Comparison of ENCODE assay signal across 9 mouse cellular contexts in genomic region chr5:117780681-117781080, GRCm38 (mm10). TPM values are rescaled to one million over a fixed set of nuclear protein-coding genes. Genes with fewer than 3 reads are reported as not detected.
DNase-seq lines count a peak whose midpoint lies in the region; ATAC-seq lines count a peak whose summit lies in the region.
"Had no signal": no experiment of that assay in that cellular context is flagged by ENCODE, and none has a peak within 500 bp of the region (broad histone marks: within the 10 kb centered on the region; RNA-seq: fewer than 3 reads in every experiment).

Gene Nos1 (plus strand): TSS chr5:117781032.

- no peaks in the 10 kb centered on the region for H3K27me3 ChIP-seq in embryonic facial prominence, embryonic 10.5 days (replicated peaks; ENCODE audit: low read depth, poor library complexity, severe bottlenecking)
- no peaks in the 10 kb centered on the region for H3K27me3 ChIP-seq in hindbrain, embryonic 14.5 days (ENCODE audit: control insufficient read depth, insufficient read depth, low read length)
- H3K27me3 ChIP-seq in limb, embryonic 11.5 days (ENCODE audit: control insufficient read depth, insufficient read depth, low read length) = no peaks in the 10 kb centered on the region
- H3K27me3 ChIP-seq: hindbrain, embryonic 15.5 days had no signal

- H3K27ac ChIP-seq in embryonic facial prominence, embryonic 10.5 days (replicated peaks) = peak within 1 kb of the TSS; percentile 83
- no peak within 1 kb of the TSS for H3K27ac ChIP-seq in hindbrain, embryonic 14.5 days
- H3K27ac ChIP-seq in limb, embryonic 11.5 days (replicated peaks; ENCODE audit: low read depth, low read length) = no peak within 1 kb of the TSS
- H3K27ac ChIP-seq: hindbrain, embryonic 15.5 days had no signal

- H3K9me3 ChIP-seq in embryonic facial prominence, embryonic 10.5 days = no peaks in the 10 kb centered on the region
- no peaks in the 10 kb centered on the region for H3K9me3 ChIP-seq in hindbrain, embryonic 14.5 days (ENCODE audit: control insufficient read depth, low read length)
- H3K9me3 ChIP-seq in limb, embryonic 11.5 days (ENCODE audit: control insufficient read depth, low read length) = no peaks in the 10 kb centered on the region
- H3K9me3 ChIP-seq: hindbrain, embryonic 15.5 days had no signal

- no peak within 1 kb of the TSS for H3K9ac ChIP-seq in hindbrain, embryonic 14.5 days
- H3K9ac ChIP-seq in limb, embryonic 11.5 days (ENCODE audit: low read length) = no peak within 1 kb of the TSS
- H3K9ac ChIP-seq: hindbrain, embryonic 15.5 days had no signal

- H3K4me1 ChIP-seq in embryonic facial prominence, embryonic 10.5 days = peaks cover 18% of the 10 kb centered on the region
- no peaks in the 10 kb centered on the region for H3K4me1 ChIP-seq in hindbrain, embryonic 14.5 days (replicated peaks; ENCODE audit: control insufficient read depth, insufficient read depth, low read length)
- peaks cover 8% of the 10 kb centered on the region for H3K4me1 ChIP-seq in limb, embryonic 11.5 days (ENCODE audit: control insufficient read depth, insufficient read depth, low read length)

- no peak within 1 kb of the TSS for H3K4me2 ChIP-seq in hindbrain, embryonic 14.5 days (replicated peaks)
- 0 out of 2 replicates have a peak within 1 kb of the TSS, but pooled peaks have one; percentile 8 for H3K4me2 ChIP-seq in limb, embryonic 11.5 days (ENCODE audit: low read depth, severe bottlenecking)
- H3K4me2 ChIP-seq: hindbrain, embryonic 15.5 days had no signal

- DNase-seq in heart, adult 11 months = peak; percentile 93
- no peak for DNase-seq in heart, postnatal 4 days
- DNase-seq in embryonic facial prominence, embryonic 10.5 days (ENCODE audit: low spot score) = peak; percentile 82
- DNase-seq in hindbrain, embryonic 14.5 days (ENCODE audit: low spot score) = no peak
- peak; percentile 69 for DNase-seq in limb, embryonic 11.5 days (ENCODE audit: low spot score)
- no peak for DNase-seq in urinary bladder, postnatal 10 days (ENCODE audit: low spot score)
- no peak for DNase-seq in frontal cortex, postnatal 36 days (ENCODE audit: low spot score in 2 of 2)

- 0 out of 2 replicates have a peak, but pooled peaks have one; percentile 27 for ATAC-seq in hindbrain, embryonic 14.5 days (ENCODE audit: low FRiP score)
- ATAC-seq in limb, embryonic 11.5 days (ENCODE audit: insufficient number of reproducible peaks, low FRiP score, low TSS enrichment, low read depth) = peak; percentile 72
- no peak for ATAC-seq in erythroid progenitor cell, adult 5-6 weeks (replicated peaks; ENCODE audit: low FRiP score, poor library complexity, severe bottlenecking)

- H3K4me3 ChIP-seq in embryonic facial prominence, embryonic 10.5 days = 0 out of 2 replicates have a peak within 1 kb of the TSS, but pooled peaks have one; percentile 26
- H3K4me3 ChIP-seq in hindbrain, embryonic 14.5 days (replicated peaks; ENCODE audit: low read length) = no peak within 1 kb of the TSS
- no peak within 1 kb of the TSS for H3K4me3 ChIP-seq in limb, embryonic 11.5 days (ENCODE audit: low read depth, low read length)
- H3K4me3 ChIP-seq: hindbrain, embryonic 15.5 days had no signal

- 11% methylated on average over 10 of the region's 10 CpGs for WGBS in embryonic facial prominence, embryonic 10.5 days
- WGBS in hindbrain, embryonic 14.5 days = 29% methylated on average over 9 of the region's 10 CpGs
- 5% methylated on average over 10 of the region's 10 CpGs for WGBS in limb, embryonic 11.5 days

- H3K36me3 ChIP-seq in embryonic facial prominence, embryonic 10.5 days (replicated peaks) = no peaks in the 10 kb centered on the region
- no peaks in the 10 kb centered on the region for H3K36me3 ChIP-seq in hindbrain, embryonic 14.5 days (replicated peaks; ENCODE audit: control insufficient read depth, insufficient read depth)
- H3K36me3 ChIP-seq in limb, embryonic 11.5 days (ENCODE audit: control insufficient read depth, insufficient read depth, low read length) = no peaks in the 10 kb centered on the region
- H3K36me3 ChIP-seq: hindbrain, embryonic 15.5 days had no signal

RNA-seq across cellular contexts. Expression of gene Nos1, which starts in this region (rescaled TPM):
- total RNA-seq in heart, postnatal 4 days (2021) = under 1 TPM; 0.19 to 0.65 TPM
- polyA plus RNA-seq in embryonic facial prominence, embryonic 10.5 days (2016; fragmentation: Nextera tagmentation; extraction: Ambion mirVana) = 0.25 and 0.32 TPM in 2 replicates
- polyA plus RNA-seq in hindbrain, embryonic 14.5 days (2014; fragmentation: Nextera tagmentation; extraction: Ambion mirVana) = 3.0 and 4.0 TPM in 2 replicates
- polyA plus RNA-seq in limb, embryonic 11.5 days (2014; fragmentation: Nextera tagmentation; extraction: Ambion mirVana) = 0.12 and 0.18 TPM in 2 replicates
- not detected in 2 replicates for total RNA-seq in erythroid progenitor cell, adult 5-6 weeks (2015; ENCODE audit: low replicate concordance)
- not detected in 2 replicates for total RNA-seq in erythroid progenitor cell, adult 5-6 weeks (2017; ENCODE audit: low replicate concordance)

Comparison
In these comparisons a context has a peak if more than half of its experiments do, and no peak if none do; other contexts are left out.
1. Peak in DNase-seq, H3K4me3 ChIP-seq and H3K27ac ChIP-seq in embryonic facial prominence, embryonic 10.5 days; RNA of the gene not detected or under 1 TPM.
2. Peak in DNase-seq, ATAC-seq and H3K4me2 ChIP-seq in limb, embryonic 11.5 days; RNA of the gene not detected or under 1 TPM.